Mouse (Mus musculus): ENCODE results near the gene Spink8.
"Not testable (repeated sequence)": the region's sequence is repeated elsewhere in the genome, so short reads cannot be mapped to it uniquely, and the experiment has no call there.

The Spink8 gene

DNA sequence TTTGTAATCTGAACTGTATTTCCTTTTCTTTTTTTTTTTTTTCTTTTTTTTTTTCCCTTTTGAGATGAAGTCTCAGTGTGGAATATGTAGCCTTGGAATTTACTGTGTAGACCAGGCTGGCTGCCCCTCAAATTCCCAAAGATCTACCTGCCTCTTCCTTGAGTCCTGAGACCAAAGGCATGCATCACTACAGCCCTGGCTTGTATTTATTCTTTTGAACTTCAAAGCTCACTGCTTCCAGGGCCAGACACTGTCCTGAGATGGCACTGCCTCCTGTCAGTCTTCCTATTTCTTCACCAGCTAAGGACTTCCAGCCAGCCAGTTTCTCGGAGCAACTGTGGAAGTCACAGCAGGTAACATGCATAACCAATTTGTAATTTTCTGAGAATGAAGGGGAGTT lies at the start of gene Spink8:
Gene Spink8 (plus strand): TSS at position 301 of the 400 bp plus-strand sequence.
- no peak for DNase-seq

DNA sequence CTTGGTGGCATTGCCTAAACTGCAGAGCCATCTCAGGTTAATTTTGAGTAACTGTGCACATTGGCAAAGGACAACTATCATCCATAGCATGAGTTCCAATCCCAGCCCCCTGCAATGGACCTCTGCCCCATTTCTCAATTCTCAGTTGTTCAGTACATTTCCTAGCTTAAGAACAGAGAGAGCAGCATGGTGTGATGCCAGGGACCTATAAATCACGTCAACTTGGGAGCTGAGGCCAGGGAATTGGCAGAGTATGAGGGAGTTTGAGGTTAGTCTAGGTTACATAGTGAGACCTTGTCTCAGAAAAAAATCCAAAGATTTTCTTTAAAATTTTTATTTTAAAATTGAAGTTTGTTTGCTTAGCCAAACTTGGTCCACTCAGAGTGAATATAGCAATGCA lies 45.2 kb upstream of the Spink8 start:
- DNase-seq: not testable (repeated sequence)

DNA sequence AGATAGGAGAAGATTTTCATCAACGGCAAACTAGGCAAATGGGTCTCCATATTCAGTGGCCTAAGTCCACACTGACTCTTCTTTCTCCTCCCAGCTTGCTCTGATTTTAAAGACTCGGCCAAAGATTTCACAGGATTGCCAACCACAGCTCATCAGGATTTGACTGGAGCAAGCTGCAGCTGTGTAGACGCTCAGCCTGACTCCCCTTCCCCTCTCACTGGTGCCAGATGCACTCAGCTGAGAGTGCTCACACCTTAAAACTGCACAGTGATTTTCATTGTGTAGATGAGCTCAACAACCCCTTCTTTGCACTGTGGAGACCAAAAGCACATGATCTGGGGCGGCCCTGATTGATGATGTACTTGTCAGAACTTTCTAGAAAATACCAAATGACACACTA lies 21.5 kb upstream of the Spink8 start, which contains the start of gene Fbxw27:
Gene Fbxw27 (minus strand): TSS at position 101 of the 400 bp plus-strand sequence.
- DNase-seq: not testable (repeated sequence)

DNA sequence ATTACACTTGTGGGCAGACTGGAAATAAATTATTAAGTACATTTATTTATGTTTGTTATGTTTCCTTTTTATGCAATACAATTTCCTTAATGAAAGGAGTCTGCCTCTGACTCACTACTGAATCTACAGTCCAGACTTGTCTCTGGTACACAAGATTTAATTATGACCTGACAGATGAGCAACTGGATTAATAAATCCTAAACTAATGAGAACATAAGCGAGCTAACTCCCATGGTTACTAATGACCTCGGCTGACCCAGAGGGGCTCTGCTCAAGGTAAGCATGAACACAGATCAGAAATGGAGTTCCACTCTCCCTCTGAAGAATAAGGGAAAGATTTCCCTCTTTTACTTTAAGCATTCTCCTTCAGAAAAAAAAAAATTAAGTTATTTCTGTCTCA lies 16.9 kb upstream of the Spink8 start:
- no peak for DNase-seq

DNA sequence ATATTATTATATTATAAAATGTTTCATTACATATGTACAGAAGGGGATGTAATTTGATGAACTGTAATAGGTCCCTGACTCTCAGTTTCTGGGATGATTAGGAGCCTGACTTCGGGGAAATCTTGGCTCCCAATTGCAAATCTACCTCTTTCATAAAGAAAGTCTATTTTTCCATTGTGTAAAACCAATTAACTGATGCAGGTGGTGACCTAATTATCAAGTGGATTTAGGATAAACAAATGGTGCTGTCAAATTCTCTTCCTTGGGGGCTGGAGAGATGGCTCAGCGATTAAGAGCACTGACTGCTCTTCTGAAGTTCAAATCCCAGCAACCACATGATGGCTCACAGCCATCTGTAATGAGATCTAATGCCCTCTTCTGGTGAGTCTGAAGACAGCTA lies 16.3 kb upstream of the Spink8 start:
- DNase-seq: no peak

DNA sequence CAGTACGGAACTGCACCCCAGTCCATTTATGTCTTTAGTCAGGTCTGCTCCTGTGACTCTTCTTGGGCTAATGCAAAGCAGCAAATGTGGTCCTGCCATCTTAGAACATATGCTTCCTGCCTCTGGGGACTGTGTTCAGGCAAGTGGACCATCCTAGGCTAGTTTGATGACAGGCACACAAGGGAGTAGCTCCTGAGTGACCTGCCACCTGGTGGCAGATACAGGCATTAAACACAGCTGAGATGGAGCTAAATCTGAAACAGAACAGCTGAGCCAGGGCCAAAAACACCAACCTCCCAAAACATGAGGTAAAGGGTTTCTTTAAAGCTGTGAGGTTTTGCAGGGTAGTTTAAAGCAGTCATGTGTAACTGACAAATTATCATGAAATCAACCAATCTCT lies 14.0 kb upstream of the Spink8 start:
- DNase-seq: peak; percentile 21

DNA sequence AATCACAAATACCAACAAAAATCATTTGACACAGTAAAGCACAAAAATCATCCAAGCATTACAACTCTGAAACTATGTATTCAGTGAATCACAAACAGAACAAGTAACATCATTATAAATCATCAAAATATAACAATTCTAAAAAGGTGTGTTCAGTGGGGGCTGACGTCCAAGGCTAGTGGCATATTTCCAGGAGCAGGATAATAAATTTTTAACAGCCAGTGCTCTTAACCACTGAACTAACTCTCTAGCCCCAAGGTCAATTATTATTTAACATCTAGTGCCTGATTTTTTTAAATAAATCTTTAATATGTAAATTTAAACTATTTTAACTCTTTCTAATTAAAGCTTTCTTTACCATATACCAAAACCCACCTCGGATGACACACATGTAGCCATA lies 6.5 kb upstream of the Spink8 start:
- not testable (repeated sequence) for DNase-seq

DNA sequence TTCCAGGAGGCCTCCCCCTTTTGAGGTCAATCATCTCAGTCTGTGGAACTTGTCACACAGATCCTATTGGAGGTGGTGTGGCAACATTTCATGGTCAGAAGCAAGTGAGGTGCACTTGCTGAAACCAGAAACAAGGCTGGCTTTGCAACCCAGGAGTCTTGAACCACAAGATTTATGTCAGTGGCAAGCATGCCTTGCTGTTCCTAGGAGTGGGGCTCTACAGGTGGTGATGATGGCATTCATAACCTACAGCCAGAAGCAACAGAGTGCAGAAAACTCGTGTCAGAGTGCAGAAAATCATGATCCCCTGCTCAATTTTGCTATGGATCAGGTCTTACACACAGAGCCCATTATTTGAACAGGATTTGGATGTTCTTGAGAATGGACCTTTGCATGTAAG lies 5.8 kb upstream of the Spink8 start:
- no peak for DNase-seq

DNA sequence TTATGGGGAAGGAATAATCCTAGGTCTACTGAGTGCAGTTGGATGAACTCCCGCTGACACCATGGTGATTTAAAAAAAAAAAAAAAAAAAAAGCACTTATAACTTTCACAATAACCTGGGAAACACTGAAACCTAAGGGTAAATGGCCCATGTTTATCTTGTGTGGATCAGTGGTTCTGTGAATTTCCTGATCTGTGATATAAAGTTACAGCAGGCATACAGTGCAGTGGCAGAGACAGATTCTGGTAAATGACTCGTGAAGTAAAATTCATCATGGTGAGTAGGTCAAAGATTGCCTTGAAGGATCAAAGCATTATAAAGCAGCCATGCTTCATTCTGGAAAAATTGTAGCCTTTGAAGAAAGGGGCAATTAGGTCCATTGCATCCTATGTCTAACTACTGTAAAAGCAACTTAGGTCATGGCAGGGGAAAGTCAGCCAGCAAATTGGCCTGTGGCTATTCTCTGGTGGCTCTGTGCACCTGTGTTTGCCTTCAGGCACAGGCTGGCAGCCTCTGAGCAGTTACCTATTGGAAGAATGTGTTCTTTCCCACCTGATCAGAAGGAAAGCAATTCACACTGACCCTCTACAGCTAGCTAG lies 5.3 kb upstream of the Spink8 start:
- no peak for DNase-seq

DNA sequence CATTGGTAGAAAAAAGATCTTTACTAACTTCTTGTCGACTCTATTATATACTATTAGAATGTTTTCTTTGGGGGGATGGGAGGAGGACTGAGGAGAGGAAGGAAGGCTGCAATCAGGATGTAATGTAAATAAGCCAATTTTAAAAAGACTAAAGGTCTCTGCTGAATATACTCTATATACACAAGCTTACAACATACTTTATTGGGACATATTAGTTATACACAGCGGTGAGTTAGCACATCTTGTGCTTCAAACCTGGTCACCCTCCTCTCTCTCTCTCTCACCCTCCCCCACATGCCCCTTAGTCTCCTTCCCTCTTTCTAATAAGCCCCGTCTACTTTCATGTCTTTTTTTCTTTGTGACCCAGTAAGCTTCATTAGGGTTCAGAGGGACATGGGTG lies 4.2 kb upstream of the Spink8 start:
- DNase-seq: no peak

DNA sequence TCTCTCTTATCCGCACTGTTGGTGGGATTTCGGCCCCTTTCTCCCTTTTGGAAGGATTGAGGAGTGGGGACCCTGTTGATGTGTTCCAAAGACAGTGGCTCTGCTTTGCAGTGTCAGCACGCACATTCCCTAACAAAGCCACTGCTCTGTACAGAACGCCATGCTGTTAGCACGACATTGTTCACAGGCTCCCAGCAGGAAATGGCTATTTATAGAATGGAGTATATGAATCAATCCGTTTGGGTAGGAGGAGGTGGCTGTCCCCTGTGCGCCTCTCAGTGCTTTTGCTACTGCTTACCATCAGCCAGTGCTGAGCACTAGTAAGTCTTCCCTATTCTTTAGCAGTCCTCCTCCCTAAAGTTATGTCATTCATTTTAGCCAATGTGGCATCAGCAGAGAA lies 1.3 kb downstream of the Spink8 start:
- DNase-seq: no peak

DNA sequence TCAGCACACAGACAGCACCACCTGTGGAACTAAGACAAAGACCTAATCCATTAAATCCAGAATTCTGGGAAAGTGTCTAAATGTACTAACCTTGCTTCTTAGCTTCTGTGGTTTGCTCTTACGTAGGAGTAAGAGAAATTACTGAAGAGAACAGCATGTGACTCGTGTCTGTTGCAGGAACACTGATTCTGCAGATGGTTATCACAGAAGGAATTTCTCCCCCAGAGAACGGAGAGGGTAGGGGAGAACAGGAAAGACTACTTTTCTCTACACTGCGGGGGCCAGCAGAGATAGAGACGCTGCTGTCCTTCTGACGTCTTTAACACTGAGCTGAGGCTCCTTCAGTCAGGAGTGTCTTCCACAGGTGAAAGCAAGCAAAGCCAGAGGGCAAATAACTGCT lies 4.3 kb downstream of the Spink8 start:
- DNase-seq: no peak

DNA sequence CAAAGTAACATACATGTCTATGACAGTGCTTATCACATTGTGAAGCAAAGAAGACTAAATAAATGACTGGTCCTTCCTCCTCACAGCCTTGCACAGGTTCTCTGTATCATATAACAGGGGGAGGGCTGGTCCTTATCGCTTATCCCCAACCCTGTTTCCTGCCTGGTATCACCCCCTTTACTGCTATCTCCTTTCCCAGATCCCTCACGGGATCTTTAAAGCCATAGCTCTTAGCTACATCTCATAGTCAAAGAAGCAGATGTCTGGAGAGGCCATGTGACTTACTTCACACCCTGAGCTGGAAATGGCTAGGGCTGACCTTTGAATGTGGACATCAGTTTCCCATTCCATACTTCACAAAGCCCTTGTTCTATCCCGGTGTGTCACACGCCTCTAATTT lies 13.7 kb downstream of the Spink8 start:
- DNase-seq: no peak

DNA sequence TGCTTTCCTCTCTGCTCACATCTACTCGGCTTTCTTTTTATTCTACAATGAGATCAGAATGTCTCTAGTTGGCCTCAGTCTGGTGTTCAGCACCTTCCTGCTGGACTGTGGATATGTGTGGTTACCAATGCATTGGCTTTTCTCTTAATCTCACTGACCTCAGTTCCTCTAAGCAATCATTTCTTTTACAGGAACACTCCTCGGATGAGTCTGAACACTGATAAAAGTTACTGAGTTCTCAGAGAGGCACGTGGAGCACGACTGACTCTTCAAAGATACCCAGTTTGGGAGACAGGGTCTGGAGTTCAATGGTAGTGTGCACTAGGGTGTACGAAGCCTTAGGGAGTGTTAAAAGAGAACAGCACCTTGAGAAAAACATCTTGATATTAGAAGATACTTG lies 14.1 kb downstream of the Spink8 start:
- DNase-seq: no peak

DNA sequence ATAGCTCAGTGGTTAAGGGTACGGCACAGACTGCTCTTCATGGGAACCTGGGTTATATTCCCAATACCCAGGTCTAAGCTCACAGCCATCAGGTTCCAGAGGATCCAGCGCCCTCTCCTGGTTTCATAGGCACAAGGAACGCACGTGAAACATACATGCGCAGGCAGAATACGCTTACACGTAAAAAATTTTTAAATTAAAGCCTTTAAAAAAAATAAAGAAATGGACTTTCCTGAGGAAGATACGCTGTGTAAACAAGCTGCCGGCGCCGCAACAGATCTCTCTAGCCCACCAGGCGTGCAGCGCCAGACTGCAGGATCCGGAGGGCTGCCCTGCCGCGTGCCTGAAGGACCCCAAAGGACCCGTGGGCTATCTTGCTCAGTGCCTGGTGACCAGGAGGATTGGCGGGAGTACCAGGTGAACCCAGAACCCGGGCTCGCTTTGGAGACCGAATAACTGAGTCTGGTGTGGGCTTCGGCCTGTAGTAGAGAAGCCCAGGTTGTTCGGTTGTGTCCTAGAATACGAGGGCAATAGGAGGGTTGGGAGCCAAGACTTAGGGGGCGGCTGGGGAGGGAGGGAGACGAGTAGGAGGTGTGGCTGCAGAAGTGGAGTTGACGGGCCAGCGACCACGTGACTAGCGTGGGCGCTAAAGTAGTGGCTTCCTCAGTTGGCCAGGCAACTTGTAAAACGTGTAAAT lies 20.5 kb downstream of the Spink8 start, which contains the start of gene Nme6:
Gene Nme6 (plus strand): TSS at position 359 of the 697 bp plus-strand sequence.
- peak; percentile 91 for DNase-seq

DNA sequence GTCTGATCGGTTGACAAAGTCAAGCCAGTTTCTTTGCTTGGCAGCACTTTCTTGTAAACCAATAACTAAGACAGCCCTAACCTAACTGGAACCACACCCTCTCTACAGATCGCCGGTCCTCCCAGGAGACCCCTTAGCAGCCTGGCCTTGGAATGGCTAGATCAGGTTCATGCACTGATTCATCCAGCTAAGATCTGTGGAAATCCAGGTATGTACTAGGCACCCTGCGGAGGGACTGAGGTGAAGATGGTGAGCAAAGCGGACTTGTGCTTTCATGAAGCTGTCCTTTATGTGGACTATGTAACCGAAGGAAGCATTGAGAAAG lies 21.0 kb downstream of the Spink8 start:
- no peak for DNase-seq

DNA sequence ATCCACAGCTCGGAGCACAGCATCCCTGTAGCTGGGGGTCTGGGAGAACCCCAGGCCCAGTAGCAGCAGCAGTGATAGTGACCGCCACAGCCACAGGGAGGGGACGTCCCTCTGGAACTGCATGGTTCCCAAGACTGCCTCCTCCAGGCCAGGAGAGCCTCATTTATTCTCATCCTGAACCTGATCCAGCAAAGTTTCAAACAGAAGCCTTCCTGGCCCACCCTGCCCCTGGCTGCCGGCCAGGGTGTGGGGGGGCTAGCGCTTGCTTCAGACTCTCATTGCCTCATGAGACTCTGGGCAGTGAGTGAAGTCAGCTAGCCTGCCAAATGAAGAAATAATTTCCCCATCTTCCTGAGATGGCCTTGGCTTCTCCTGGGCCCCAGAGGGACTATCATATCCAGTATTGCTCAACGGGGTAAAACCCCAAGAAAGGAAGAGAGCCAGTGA lies 37.3 kb downstream of the Spink8 start, which contains the start of gene Camp:
Gene Camp (minus strand): TSS at position 306 of the 447 bp plus-strand sequence.
- DNase-seq: peak; percentile 61

DNA sequence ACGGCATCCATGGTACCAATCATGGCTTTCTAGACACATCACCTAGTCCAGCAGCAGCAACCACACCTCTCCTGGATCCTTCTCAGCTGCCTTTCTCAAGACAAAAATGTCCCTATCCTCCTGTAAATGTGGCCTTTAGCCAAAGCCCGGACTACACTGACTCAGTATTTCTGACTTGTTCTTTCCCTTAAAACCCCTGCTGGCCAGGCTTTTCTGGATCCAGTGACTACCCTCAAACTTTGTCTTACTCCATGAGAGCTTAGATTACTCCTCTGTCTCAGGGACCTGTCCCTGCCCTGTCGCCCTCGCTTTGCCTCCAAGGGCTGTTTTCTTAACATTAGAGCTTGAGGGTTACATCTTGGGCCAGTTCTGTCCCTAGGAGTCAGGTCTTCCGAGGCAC lies 38.0 kb downstream of the Spink8 start:
- no peak for DNase-seq

DNA sequence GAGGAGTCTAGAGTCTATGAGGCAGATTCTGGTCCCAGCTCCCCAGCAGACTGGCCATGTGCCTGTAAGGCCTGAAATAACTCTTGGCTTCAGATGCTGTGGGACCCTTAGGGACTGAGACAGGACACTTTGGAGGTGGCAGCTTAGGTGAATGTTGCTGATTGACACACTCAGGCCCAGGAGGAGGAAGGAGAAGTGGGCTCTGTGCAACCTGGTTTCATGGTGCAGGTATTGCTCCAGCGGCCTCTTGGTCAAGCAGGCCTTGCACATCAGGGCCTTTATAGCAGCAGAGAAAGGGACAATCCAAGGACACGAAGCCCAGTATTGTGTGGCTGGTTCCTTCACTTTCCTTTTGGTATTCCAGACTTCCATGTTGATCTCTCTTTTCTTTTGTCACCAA lies 42.3 kb downstream of the Spink8 start:
- DNase-seq: no peak

DNA sequence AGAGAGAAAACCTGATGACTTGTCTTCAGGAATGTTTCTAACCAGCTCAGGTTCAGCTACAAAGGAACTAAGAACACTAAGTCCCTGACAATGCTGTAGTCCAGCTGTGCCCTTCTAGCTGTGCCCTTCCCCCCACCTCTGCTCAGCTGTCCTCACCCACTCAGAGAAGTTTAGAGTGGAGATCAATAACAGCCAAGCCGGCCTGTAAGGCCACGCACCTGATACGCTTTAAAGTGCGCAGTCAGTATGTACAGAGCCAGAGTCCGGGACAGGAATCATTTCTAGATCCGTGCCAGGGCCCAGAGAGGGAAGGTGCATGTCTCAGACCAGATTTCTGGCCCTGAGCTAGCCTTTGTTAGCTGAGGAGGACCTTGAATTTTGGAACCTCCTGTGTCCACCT lies 43.9 kb downstream of the Spink8 start:
- DNase-seq: no peak

DNA sequence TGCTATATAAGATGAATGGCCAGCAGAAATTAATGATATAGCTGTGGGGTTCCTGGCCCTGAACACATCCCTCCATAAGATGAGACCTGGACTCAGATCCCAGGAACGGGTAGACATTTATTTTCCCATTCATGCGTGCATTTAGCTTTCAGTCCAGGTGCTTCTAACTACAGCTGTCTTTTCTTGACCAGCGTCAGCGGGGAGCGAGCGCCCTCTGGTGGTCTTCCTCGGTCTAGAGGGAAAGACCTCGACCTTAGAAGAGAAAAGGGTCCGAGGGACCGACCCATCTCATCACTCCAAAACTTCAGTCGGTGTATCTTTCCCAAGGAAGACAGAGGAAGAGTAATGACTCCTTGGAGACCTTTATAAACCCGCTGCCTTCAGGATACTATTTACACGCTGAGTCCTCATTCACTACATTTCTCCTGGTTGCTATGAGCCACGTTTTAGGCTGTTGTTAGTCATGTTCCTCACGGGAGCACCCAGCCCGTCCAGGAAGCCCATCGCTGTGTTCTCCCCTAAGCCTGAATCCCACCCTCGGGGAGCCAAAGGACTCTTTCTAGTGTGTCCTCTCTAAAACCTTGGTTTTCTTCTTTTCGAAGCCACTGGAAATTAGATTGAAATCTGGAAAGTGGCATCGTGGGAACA lies 50.4 kb downstream of the Spink8 start:
- DNase-seq: peak; percentile 83

DNA sequence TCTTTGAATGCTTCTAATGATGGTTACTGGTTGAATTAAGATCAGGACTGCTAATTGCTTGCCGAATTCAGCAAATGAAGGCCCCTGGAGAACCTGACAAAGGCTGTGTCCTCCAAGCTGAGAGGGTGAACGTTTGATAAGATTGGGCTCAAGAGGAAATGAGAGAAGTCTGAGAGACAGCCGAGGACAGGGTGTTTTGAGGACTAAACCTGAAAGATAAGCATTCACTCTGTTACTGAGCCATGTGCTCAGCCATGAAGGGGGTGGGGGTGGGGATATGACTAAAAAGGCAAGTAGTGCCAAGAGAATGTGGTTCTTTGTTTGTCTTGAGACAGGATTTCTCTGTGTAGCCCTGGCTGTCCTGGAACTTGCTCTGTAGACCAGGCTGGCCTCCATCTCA lies 51.0 kb downstream of the Spink8 start:
- DNase-seq: no peak

DNA sequence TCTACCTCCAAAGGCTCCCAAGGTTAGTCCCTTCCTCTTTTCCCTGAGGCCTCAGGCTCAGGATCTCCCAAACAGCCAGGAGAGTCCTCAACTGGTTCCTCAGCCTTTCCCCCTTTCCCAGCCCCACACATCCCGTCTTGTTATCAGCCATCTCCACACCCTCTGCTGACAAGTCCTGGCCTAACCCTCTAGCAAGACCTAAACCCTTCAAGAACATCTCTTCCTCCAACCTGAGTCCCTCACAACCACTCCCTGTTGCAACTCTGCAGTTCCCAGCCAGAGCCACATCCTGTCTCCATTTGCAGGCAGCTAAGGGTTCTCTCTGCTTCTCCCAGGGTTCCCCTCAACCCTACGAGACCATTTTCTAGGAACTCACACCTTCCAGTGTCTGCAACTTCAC lies 54.1 kb downstream of the Spink8 start:
- DNase-seq: no peak

DNA sequence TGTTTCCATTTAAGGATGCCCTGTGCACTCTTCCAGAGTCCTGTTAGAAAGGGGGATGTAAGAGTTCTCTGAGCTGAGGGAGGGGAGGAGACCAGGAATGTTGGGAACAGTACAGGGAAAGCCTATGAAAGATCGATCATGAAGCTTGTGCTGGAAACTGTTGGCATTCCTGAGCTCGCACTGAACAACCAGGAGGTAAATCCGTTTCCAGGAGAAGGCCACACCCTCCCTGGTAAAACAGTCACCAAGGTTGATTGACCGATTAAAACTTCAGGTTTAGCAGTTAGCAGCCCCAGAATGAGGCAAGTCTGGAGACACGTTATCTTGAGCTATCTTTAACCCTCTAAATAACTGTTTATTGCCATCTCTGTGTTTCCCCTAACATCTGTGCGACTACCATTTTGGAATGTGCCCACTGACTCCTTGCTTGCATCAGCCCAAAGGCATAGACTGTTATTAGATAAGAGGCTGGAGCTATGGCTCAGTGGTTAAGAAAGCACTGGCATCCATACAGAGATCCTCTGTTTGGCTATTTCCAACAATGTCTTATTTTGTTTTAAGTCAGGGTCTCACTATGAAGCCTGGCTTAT lies 59.0 kb downstream of the Spink8 start:
- DNase-seq: no peak

Data from lung, postnatal 36 days (tissue).